Mouse (Mus musculus) CD4-positive helper T cell, adult 2 months (primary cell): ENCODE results near the gene Grhl1.
A peak's percentile ranks its signal among the peaks of the same experiment; 100 is the strongest.
"Not testable (repeated sequence)": the region's sequence is repeated elsewhere in the genome, so short reads cannot be mapped to it uniquely, and the experiment has no call there.

Source experiments
- DNase-seq: peaks from one replicate; pipeline ENCODE4 v3.0.0-alpha.2; 2012; ENCODE audit warnings: low read depth, missing footprints, low spot score

The Grhl1 gene

GRCm38 (mm10) chr12:24571523-24572392, at the start of gene Grhl1:
TSS of gene Grhl1 (plus strand) at chr12:24572283.
- peak; percentile 95 for DNase-seq

DNA sequence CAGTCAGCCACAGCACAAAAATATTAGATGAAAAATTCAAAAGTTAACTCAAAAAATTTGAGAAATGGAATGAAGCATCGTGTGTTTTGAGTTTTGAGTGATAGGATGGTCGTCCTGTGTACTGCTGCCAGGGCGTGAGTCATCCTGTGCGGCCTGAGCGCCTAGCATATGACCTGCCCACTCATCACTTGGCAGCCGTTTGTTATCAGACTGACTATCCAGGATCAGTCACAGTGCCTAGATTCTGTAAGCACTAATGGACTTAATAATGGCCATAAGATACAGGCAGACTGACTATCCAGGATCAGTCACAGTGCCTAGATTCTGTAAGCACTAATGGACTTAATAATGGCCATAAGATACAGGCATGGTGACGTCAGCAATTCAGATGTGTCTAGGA, 47.0 kb upstream of the Grhl1 start:
- DNase-seq, result not testable (repeated sequence)

DNA sequence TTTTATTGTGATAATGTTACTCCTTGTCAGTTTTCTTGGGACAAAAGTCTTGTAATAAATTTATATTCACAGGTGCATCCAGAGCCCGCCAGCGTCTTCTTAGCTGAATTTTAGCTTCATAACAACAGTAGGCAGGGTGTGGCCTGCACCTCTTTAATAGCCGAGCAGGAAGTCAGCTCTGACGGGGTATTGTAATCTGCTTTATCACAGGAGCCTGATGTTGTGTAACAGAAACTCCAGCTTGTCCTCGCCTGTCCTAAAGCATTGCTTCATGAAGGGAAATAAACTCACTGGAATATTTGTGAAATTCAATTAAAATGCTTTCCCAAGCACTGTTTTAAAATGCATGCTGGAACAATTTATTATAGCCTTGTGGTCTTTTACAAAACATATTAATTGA, 35.7 kb upstream of the Grhl1 start:
- no peak for DNase-seq

DNA sequence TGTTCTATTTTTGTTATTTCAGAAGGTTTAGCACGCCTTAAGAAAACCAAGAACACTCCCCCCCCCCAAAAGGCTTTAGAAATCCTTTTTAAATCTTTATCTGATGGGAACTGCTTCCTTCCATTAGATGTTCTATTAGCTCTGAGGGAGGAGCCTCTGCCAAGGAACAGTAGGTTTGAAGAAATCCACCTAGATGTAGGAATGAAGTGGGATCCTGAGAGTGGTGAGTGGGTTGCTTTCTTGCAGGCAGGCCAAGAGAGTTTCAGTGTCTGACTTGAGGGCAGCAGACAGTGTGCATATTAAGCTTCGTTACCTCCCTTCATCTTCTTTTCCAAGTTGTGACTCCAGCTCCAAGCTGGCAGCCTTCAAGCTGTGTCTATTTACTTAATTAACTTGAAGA, 34.9 kb upstream of the Grhl1 start:
- DNase-seq, result no peak

DNA sequence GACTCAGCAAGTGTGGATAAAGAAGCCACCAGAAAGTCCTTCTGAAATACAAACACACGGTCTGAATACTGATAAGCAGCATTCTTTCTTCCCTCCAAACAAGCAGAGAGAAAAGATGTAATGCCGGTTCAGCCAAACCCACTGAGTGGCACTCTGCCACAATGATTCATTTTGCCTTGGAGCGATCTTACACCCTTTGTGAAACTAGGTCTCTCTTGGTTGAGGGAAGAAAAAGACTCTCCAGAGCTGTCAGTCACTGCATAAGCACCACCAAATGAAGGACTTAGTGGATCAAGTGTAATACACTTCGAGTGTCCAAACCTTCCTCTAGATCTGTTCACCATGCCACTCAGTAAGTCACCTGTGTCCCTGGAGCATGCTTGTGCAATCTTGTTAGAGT, 34.1 kb upstream of the Grhl1 start:
- no peak for DNase-seq

DNA sequence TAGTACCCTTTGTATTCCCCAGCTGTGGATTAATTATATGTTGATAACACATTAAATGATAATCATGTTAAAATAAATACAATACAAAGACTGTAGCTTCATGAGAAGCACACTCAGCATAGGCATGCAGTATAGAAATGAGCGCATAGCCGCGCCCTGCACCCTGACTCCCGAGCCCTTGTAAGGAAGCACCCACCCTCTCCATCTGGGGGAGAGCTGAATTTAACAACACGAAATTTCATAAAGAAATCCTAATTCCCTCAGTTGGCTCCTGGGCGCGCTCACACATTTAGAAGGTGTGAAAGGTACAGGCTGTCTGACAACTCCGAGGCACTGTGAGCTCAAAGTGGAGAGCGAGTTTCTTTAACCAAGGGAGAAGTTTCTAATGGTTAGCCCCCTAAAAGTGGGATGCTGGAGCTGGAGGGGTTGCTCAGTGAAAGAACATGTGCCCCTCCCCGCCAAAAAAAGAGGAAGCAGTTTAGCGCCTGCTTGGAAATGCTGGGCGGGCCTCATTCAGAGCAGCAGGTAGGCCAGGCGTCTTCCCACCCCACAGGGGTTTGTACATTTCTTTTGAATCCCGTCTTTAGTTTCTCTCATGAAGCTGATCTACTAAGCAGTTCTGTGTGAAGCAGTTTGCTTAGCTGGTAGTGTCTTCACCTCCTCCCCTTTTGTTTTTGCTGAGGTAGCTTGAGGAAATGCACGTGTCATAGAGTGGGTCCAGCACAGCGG, 30.5 kb upstream of the Grhl1 start:
- no peak for DNase-seq

GRCm38 (mm10) chr12:24547686-24548085, 24.4 kb upstream of the Grhl1 start:
- DNase-seq, result no peak

DNA sequence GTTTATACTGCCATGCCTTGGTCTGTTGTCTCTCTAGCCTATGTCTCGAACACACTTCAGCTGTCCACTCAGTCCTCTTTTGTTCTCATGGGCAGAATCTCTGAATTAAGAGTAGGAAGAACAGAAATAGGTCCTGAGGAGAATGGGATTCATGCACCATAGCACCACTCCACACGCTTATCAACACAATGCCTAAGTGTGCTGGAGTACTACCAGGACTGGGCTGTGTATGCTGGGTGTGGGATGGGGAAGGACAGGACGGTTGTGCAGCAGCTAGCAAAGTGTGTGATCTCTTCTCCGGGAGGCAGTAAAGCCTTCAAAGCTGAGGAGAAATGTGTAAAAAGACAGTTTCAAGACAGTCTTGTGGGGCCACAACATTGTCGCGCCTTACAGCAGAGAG, 23.2 kb upstream of the Grhl1 start:
- no peak for DNase-seq

GRCm38 (mm10) chr12:24552531-24552930, 19.6 kb upstream of the Grhl1 start:
- no peak for DNase-seq

- DNase-seq, result no peak
Measured at GRCm38 (mm10) chr12:24555976-24556375, 16.1 kb upstream of the Grhl1 start.

GRCm38 (mm10) chr12:24563395-24563960, 8.6 kb upstream of the Grhl1 start:
- no peak for DNase-seq

DNA sequence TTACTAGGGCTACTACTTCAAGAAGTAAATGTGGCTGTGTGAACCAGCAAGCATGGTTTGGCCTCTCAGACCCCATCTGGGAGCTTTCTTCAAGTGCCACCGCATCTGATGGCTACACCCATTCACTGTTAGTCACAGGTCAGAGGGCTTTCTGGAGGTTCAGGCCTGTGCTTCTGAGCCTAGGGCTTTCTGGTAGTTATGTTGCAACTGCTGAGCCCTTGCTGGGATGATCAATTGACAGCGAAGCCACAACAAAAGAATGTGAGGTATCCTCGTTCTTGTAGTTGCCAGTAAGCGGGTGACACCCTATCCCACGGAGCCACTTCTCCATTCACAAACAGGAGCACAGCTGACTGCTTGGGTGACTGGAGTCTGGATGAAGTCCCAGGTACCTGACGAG, 6.8 kb upstream of the Grhl1 start:
- peak; percentile 45 for DNase-seq

DNA sequence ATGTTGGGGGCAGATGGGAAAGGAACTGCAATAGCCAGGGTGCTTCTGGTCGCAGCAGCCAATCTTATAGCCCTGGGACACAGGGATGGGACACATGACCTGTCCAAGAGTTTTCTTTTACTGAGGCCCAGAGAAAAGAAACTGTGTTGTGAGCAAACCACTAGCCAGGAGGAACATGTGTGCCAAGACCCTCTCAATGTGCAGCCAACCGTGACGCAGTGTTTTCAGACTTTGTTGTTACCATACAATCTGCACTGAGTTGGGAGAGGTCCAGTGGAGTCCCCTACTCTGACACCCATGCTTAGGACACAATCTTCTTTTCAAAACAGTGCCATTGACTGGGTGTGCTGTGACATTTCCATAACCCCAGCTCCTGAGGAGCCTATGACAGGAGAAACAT, 4.5 kb upstream of the Grhl1 start:
- no peak for DNase-seq

GRCm38 (mm10) chr12:24572421-24573274, 565 bp downstream of the Grhl1 start:
- peak; percentile 20 for DNase-seq

GRCm38 (mm10) chr12:24573275-24573580, 1.1 kb downstream of the Grhl1 start:
- DNase-seq, result no peak

DNA sequence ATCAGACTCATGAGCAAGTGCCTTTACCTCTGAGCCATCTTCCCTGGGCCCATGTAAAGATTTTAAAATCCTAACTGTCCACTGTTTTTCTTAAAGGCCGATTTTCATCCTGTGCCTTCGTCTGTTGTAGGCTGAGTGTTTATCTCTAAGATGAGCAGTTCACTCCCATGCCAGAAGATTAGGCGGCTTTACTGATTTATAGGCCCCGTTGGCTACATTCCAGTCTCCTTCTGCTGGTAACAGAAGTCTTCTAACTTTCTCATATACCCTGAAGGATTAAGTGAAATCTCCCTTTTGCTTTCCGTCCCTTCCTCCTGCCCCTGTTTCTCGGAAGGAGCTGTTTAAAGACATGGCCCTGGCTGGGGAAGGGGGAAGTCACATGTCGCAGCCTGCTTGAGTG, 2.8 kb downstream of the Grhl1 start:
- DNase-seq, result no peak

DNA sequence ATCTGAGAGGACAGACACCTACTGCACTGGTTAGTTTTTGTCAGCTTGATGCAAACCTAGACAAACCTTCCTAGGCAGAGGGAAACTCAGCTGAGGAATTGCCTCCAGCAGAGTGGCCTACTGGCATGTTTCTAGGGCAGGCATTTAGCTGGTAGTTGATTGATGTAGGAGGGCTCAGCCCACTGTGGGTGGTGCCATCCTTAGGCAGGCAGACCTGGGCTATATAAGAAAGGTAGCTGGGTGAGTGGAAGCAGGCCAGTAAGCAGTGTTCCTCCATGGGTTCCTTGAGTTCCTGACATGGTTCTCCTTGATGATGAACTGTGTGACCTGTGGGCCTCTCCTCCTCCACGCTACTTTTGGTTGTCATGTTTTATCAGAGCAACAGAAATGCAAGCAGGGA, 8.4 kb downstream of the Grhl1 start:
- DNase-seq, result no peak

GRCm38 (mm10) chr12:24580996-24581683, 9.1 kb downstream of the Grhl1 start:
- no peak for DNase-seq

- no peak for DNase-seq
Measured at GRCm38 (mm10) chr12:24583653-24584052, 11.6 kb downstream of the Grhl1 start.

GRCm38 (mm10) chr12:24584835-24585234, 12.8 kb downstream of the Grhl1 start:
- DNase-seq, result no peak

GRCm38 (mm10) chr12:24586193-24586592, 14.1 kb downstream of the Grhl1 start:
- DNase-seq, result no peak
